Mouse (Mus musculus): ENCODE data around the gene Ppm1h. TPM values are rescaled to one million over a fixed set of nuclear protein-coding genes. Genes with fewer than 3 reads are reported as not detected.

Ppm1h gene
- total RNA-seq, 2 experiments from 2014 or later, result 78.2 to 78.5 TPM

DNA sequence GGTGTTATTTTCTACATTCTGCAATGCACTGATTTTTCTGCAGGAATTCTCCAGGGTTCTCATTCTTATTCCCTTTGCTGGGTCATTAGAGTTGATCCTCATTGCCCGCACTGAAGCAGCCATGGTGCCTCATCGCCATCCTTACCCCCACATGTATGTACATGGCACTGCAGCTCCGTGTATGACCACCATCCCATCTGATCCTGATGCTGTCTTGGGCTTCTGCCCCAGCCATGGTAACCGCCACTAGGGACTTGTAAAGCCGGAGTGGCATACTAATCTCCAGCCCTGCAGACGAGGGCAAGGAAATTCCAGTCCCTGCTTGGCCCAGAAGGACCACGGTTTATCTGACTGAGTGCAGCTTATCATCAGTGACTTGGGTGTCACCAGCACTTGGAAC is 86.1 kb downstream of the Ppm1h start:
- no peak for DNase-seq (ENCODE audit: extremely low spot score in 1 of 2, low spot score in 1 of 2)

- DNase-seq (ENCODE audit: extremely low spot score in 1 of 2, low spot score in 1 of 2), result no peak
Measured at GRCm38 (mm10) chr10:122765521-122765920, 87.0 kb downstream of the Ppm1h start.

- DNase-seq (ENCODE audit: extremely low spot score in 1 of 2, low spot score in 1 of 2), result no peak
Measured at GRCm38 (mm10) chr10:122765992-122766391, 87.4 kb downstream of the Ppm1h start.

GRCm38 (mm10) chr10:122768204-122768892 is 89.8 kb downstream of the Ppm1h start:
- no peak for DNase-seq (ENCODE audit: extremely low spot score in 1 of 2, low spot score in 1 of 2)

GRCm38 (mm10) chr10:122768893-122769341 is 90.4 kb downstream of the Ppm1h start:
- no peak for DNase-seq (ENCODE audit: extremely low spot score in 1 of 2, low spot score in 1 of 2)

GRCm38 (mm10) chr10:122770337-122770736 is 91.8 kb downstream of the Ppm1h start:
- DNase-seq (ENCODE audit: extremely low spot score in 1 of 2, low spot score in 1 of 2), result no peak

DNA sequence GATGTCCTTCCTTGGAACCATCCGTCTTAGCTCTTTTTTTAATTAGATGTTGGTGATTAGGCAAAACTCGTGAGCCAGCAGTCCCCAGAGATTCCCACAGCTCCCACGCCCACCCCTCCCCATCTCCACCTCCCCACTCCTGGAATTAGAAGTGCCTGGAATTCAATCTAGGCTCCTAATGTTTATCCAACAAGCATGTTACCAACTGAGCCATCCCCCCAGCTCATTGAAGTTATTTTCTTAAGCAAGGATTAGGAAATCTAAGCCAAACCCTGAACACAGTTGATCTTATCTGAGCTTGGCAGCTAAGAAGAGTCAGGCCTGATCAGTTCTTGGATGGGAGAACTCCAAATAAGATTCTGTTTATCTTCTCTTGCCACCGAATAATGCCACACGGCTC is 92.4 kb downstream of the Ppm1h start:
- DNase-seq (ENCODE audit: extremely low spot score in 1 of 2, low spot score in 1 of 2), result no peak

- DNase-seq (ENCODE audit: extremely low spot score in 1 of 2, low spot score in 1 of 2), result no peak
Measured at GRCm38 (mm10) chr10:122774169-122774568, 95.6 kb downstream of the Ppm1h start.

DNA sequence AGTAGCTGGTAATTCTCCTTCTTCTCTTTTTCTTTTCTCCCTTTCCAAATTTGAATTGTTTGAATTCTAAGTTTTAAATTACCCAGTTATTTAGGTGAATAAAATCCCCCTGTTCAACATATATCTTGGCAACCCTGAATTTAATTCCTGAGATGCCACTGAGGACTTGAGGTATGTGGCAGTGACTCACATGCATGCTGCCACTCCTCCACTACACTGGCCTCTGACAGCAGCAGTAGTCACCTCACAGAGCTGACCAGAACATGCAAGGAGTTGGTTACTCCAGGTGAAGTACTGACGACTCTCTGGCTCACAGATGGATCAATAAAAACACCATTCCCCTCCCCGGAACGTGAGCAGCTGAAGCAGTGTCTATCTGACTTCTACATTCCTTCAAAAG is 98.9 kb downstream of the Ppm1h start:
- DNase-seq (ENCODE audit: extremely low spot score in 1 of 2, low spot score in 1 of 2), result no peak

DNA sequence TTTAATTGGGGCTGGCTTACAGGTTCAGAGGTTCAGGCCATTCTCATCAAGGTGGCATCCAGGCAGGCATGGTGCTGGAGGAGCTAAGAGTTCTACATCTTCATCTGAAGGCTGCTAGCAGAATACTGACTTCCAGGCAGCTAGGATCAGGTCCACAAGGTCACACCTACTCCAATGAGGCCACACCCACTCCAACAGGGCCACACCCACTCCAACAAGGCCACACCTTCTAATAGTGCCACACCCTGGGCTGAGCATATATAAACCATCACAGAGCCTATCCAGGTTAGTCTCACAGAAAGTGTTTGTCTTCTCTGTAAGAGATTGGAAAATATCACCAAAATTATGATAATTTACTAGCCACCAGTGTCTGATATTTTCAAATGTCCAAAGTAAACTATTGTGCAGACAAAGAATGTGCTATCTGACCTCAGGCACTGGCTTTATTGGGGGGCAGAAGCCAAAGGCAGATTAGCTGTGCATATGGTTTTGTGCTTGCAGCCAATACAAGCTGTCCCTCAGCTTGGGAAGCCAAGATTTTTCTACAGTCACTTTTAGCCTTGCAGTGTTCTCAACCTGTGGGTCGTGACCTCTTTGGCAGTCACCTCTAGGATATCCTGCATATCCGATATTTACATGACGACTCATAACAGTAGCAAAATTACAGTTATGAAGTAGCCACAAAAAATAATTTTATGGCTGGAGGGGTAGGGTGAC is 99.5 kb downstream of the Ppm1h start:
- DNase-seq (ENCODE audit: extremely low spot score in 1 of 2, low spot score in 1 of 2), result no peak

DNA sequence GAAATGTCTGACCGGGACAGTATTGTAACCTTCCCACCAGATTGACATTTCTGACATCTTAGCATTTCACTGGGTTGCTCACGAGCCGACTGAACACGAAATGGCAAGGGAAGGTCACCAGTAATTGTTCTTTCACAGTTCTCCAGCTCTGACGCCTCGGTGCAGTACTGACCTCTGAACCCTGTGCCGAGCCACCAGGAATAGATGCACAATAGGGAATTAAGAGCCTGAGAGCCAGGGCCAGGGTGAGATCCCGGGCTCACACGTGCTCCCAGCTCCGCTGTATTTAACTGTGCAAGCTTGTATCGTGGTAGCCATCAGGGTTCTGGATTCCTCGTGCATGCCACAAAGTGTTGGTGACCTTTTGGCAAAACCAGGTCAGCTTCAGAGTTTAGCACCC is 100.8 kb downstream of the Ppm1h start:
- no peak for DNase-seq (ENCODE audit: extremely low spot score in 1 of 2, low spot score in 1 of 2)

DNA sequence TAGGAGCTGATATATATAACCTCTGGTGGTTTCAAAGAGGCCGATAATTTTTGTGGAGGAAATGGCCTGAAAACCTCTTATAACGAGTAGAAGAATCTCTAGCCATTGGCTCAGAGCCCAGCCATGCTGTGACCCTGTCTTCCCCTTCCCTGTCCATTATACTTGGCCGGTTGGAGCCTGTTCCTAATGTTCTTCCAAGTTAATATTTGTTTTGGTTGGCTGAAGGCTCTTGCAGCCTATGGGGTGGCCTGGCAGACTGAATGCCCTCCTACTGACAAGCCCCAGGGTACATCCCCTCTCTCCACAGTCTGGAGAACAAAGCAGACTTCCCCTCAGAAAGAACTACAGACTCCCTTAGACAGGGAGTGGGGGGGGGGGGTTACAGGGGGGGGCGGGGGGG is 104.2 kb downstream of the Ppm1h start:
- DNase-seq (ENCODE audit: extremely low spot score in 1 of 2, low spot score in 1 of 2), result no peak

- no peak for DNase-seq (ENCODE audit: extremely low spot score in 1 of 2, low spot score in 1 of 2)
Measured at GRCm38 (mm10) chr10:122789648-122790170, 111.1 kb downstream of the Ppm1h start.

DNA sequence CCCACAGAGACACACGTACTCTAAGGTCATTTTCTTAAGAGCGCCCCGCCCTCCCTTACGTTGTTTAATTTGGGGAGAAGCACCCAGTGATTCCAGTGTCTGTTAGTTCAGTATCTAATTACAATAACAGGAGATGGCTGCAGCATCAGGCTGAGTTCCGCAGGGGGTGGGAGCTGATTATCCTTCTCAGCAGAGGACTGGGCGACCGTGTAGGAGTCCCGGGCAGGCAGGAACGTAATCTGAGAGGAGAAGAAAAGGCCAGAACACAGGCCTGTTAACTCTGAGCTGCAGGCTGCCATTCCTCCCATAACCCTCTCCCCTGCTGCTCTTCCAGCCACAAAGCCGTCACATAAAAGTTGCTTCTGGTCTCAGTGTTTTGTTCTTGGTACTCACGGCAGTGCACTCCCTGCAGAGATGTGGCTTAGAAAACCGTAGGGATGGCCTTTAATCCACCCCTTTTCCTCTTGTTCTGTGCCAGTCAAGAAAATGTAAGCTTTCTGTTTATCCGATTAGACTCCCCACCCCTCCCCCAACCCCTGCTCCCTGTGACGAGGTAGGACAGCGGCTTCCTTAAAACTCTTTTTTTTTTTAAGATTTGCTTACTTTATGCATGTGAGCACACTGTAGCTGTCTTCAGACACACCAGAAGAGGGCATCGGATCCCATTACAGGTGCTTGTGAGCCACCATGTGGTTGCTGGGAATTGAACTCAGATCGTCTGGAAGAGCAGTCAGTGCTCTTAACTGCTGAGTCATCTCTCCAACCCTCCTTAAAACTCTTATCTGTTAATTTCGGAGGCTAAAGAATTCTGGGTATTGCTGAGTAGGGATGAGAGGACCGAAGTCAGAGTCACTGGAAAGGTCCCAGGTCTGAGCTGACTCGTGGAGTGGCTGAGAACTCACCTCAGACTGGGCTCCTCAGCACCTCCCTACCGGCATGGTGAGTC is 113.7 kb downstream of the Ppm1h start:
- DNase-seq (ENCODE audit: extremely low spot score in 1 of 2, low spot score in 1 of 2), result no peak

- no peak for DNase-seq (ENCODE audit: extremely low spot score in 1 of 2, low spot score in 1 of 2)
Measured at GRCm38 (mm10) chr10:122793193-122793592, 114.6 kb downstream of the Ppm1h start.

DNA sequence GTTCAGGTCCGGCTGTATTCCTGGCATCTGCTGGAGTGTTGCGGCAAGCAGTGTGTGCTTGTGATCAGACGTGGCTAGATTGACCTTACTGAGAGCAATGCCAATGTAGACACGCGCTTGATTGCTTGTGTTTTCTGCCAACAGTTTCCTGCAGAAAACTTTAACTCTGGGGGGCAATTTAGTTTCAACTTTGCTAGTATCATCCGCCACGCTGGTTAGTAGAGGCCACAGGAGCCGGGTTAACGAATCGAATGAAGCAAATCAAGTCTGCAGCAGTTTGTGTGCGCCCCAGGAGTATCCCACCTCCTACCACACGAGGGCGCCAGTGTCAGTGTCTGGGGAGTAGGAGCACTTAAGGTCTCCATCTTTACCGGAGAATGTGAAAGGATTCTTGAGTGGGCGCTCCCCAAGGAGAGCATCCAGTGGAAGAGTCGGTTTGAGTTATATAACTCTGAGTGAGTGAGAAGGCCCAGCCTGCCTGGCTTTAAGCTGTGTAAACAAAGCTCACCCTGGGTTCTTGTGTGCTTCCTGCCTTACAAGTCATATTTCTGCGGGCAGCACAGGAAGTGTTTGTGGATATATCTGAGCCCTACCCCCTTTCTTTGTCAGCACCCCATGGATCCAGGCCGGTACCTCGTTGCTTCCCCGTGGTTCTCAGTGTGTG is 115.8 kb downstream of the Ppm1h start:
- peak; percentile 48 to 70 for DNase-seq (ENCODE audit: extremely low spot score in 1 of 2, low spot score in 1 of 2)

DNA sequence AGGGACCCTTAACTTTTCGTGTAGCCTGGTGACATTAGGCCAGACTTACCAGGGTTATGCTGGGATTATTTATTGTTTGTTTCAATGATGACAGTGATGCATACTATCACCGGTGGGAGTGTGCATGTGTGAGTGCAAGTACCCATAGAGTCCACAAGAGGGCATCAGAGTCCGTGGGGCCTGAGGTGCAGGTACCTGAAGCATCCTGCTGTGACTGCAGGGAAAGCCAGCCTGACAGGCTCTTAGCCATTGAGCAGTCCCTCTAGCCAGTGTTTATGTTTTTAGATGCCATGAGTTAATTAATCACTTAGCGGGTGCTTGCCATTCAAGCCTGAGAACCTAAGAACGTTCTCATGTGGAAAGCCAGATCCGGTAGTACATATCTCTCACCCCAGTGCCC is 119.4 kb downstream of the Ppm1h start:
- no peak for DNase-seq (ENCODE audit: extremely low spot score in 1 of 2, low spot score in 1 of 2)

- DNase-seq (ENCODE audit: extremely low spot score in 1 of 2, low spot score in 1 of 2), result no peak
Measured at GRCm38 (mm10) chr10:122800003-122800731, 121.6 kb downstream of the Ppm1h start.

- no peak for DNase-seq (ENCODE audit: extremely low spot score in 1 of 2, low spot score in 1 of 2)
Measured at GRCm38 (mm10) chr10:122800732-122801110, 122.2 kb downstream of the Ppm1h start.

- no peak for DNase-seq (ENCODE audit: extremely low spot score in 1 of 2, low spot score in 1 of 2)
Measured at GRCm38 (mm10) chr10:122802218-122802617, 123.7 kb downstream of the Ppm1h start.
